ENCODE assay signal across 16 mouse cellular contexts in the genomic region with DNA sequence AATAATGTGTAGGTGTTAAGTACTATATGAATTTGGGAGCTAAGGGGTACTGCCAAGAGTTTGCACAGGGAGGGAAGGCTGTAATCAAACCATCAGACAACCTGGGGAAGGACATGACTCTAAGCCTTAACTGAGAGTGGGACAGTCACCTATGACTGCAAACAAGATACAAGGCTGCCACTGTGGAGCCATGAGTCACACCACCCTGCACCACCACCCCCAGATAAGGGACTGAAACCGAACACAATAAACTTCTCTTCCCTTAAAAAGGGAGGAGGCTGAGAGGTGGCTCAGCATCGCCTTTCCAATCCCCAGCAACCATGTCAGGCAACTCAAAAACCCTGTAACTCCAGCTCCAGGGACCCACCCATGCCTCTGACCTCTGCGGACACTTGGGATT. TPM values are rescaled to one million over a fixed set of nuclear protein-coding genes. Genes with fewer than 3 reads are reported as not detected.
DNase-seq lines count a peak whose midpoint lies in the region; ATAC-seq and TF ChIP-seq lines count a peak whose summit lies in the region.
"Had no signal": no experiment of that assay in that cellular context is flagged by ENCODE, and none has a peak within 500 bp of the region (broad histone marks: within the 10 kb centered on the region; RNA-seq: fewer than 3 reads in every experiment).

No protein-coding gene starts in this region.

- H3K9ac ChIP-seq in forebrain, embryonic 15.5 days (replicated peaks) = no peak overlapping the region
- H3K9ac ChIP-seq in liver, adult 2 months (ENCODE audit: low read depth, low read length) = peak overlapping the region; percentile 46
- H3K9ac ChIP-seq: embryonic facial prominence, embryonic 15.5 days; lung, embryonic 15.5 days; midbrain, embryonic 15.5 days had no signal

- peaks cover 50% of the 10 kb centered on the region for H3K36me3 ChIP-seq in forebrain, embryonic 10.5 days (replicated peaks)
- peaks cover 33% of the 10 kb centered on the region for H3K36me3 ChIP-seq in forebrain, embryonic 15.5 days
- peaks cover 49% of the 10 kb centered on the region for H3K36me3 ChIP-seq in megakaryocyte, embryonic 14.5 days (replicated peaks; ENCODE audit: low read length)
- H3K36me3 ChIP-seq in liver, adult 2 months (ENCODE audit: control insufficient read depth, insufficient read depth, low read length) = peaks cover 20% of the 10 kb centered on the region
- H3K36me3 ChIP-seq in small intestine, adult 2 months (ENCODE audit: control insufficient read depth, insufficient read depth, low read length) = peaks cover 32% of the 10 kb centered on the region

- no peak overlapping the region for H3K27ac ChIP-seq in forebrain, embryonic 10.5 days
- H3K27ac ChIP-seq in forebrain, embryonic 15.5 days (replicated peaks) = no peak overlapping the region
- H3K27ac ChIP-seq in liver, adult 2 months (replicated peaks; ENCODE audit: insufficient read depth, low read depth, low read length) = peak overlapping the region; percentile 95
- peak overlapping the region; percentile 77 for H3K27ac ChIP-seq in small intestine, adult 2 months (ENCODE audit: insufficient read depth, low read depth, low read length)
- H3K27ac ChIP-seq: embryonic facial prominence, embryonic 15.5 days; hindbrain, postnatal 0 days; lung, embryonic 15.5 days; midbrain, embryonic 15.5 days had no signal

- H3K4me1 ChIP-seq in forebrain, embryonic 10.5 days = peaks cover 42% of the 10 kb centered on the region
- peaks cover 42% of the 10 kb centered on the region for H3K4me1 ChIP-seq in forebrain, embryonic 15.5 days
- peaks cover 79% of the 10 kb centered on the region for H3K4me1 ChIP-seq in megakaryocyte, embryonic 14.5 days
- H3K4me1 ChIP-seq in liver, adult 2 months (ENCODE audit: control insufficient read depth, insufficient read depth, low read length) = peaks cover 39% of the 10 kb centered on the region
- peaks cover 28% of the 10 kb centered on the region for H3K4me1 ChIP-seq in small intestine, adult 2 months (ENCODE audit: control insufficient read depth, insufficient read depth, insufficient read length, low read length)

- no peak for ATAC-seq in forebrain, embryonic 15.5 days (replicated peaks)
- ATAC-seq in megakaryocyte, adult 5-6 weeks (ENCODE audit: poor library complexity, severe bottlenecking) = no peak
- ATAC-seq: hindbrain, postnatal 0 days; midbrain, embryonic 15.5 days had no signal

- no peaks in the 10 kb centered on the region for H3K9me3 ChIP-seq in forebrain, embryonic 10.5 days
- H3K9me3 ChIP-seq in forebrain, embryonic 15.5 days = no peaks in the 10 kb centered on the region
- no peaks in the 10 kb centered on the region for H3K9me3 ChIP-seq in megakaryocyte, embryonic 14.5 days
- H3K9me3 ChIP-seq: embryonic facial prominence, embryonic 15.5 days; lung, embryonic 15.5 days; midbrain, embryonic 15.5 days had no signal

- H3K4me2 ChIP-seq in forebrain, embryonic 15.5 days (replicated peaks) = no peak overlapping the region
- H3K4me2 ChIP-seq: embryonic facial prominence, embryonic 15.5 days; lung, embryonic 15.5 days had no signal

- H3K4me3 ChIP-seq in forebrain, embryonic 10.5 days = peak overlapping the region; percentile 14; the same call in 1 of the 2 replicates
- no peak overlapping the region for H3K4me3 ChIP-seq in forebrain, embryonic 15.5 days
- peak overlapping the region; percentile 69 for H3K4me3 ChIP-seq in megakaryocyte, embryonic 14.5 days (replicated peaks)
- no peak overlapping the region for H3K4me3 ChIP-seq in liver, adult 2 months (ENCODE audit: insufficient read depth, low read depth, low read length)
- no peak overlapping the region for H3K4me3 ChIP-seq in small intestine, adult 2 months (ENCODE audit: low read depth, low read length)
- H3K4me3 ChIP-seq: embryonic facial prominence, embryonic 15.5 days; lung, embryonic 15.5 days; midbrain, embryonic 15.5 days had no signal

- no peak for TF ChIP-seq CTCF in liver, adult 2 months (IDR thresholded peaks at IDR 0.05; ENCODE audit: low read depth, low read length)
- no peak for TF ChIP-seq CTCF in small intestine, adult 2 months (IDR thresholded peaks at IDR 0.05; ENCODE audit: extremely low read depth, insufficient read length, insufficient replicate concordance, low read depth, low read length)

- no peak for DNase-seq in forebrain, embryonic 10.5 days (ENCODE audit: extremely low spot score, low spot score)
- peak; percentile 36 for DNase-seq in liver, adult 2 months (ENCODE audit: extremely low read depth, low read depth, low spot score)
- DNase-seq in ovary, postnatal 10 days (ENCODE audit: low spot score) = no peak
- DNase-seq in layer of hippocampus, adult 18-20 months (ENCODE audit: low spot score in 2 of 2) = no peak
- DNase-seq: B cell, adult 2 months; cerebellum, postnatal 36 days; heart, adult 11 months; thymus, adult 18-20 months had no signal

- H3K79me2 ChIP-seq in liver, adult 2 months (ENCODE audit: control insufficient read depth, insufficient read depth, low read length) = peaks cover 27% of the 10 kb centered on the region

- TF ChIP-seq POLR2A in liver, adult 2 months (IDR thresholded peaks at IDR 0.05; ENCODE audit: extremely low read depth, insufficient read depth, low read length) = no peak
- peak; percentile 33; the same call in 1 of the 2 replicates for TF ChIP-seq POLR2A in small intestine, adult 2 months (IDR thresholded peaks at IDR 0.05; ENCODE audit: low read depth, low read length)

- no peaks in the 10 kb centered on the region for H3K27me3 ChIP-seq in forebrain, embryonic 10.5 days (ENCODE audit: poor library complexity, severe bottlenecking)
- H3K27me3 ChIP-seq in forebrain, embryonic 15.5 days = no peaks in the 10 kb centered on the region
- no peaks in the 10 kb centered on the region for H3K27me3 ChIP-seq in megakaryocyte, embryonic 14.5 days (replicated peaks)
- no peaks in the 10 kb centered on the region for H3K27me3 ChIP-seq in liver, adult 2 months (ENCODE audit: control insufficient read depth, insufficient read depth, low read length)
- H3K27me3 ChIP-seq in small intestine, adult 2 months (ENCODE audit: control insufficient read depth, insufficient read depth, low read length) = no peaks in the 10 kb centered on the region
- H3K27me3 ChIP-seq: embryonic facial prominence, embryonic 15.5 days; lung, embryonic 15.5 days; midbrain, embryonic 15.5 days had no signal

- 88% methylated on average over 3 of the region's 3 CpGs for WGBS in forebrain, embryonic 10.5 days
- WGBS in forebrain, embryonic 15.5 days = 88% methylated on average over 3 of the region's 3 CpGs
- WGBS in liver, adult 2 months = 18% methylated on average over 3 of the region's 3 CpGs
- 25% methylated on average over 3 of the region's 3 CpGs for WGBS in small intestine, adult 2 months

RNA-seq across cellular contexts. Expression of a gene that starts 2.6 kb away (rescaled TPM):
- 228 and 249 TPM in 2 replicates for polyA plus RNA-seq in forebrain, embryonic 10.5 days (2016; fragmentation: Nextera tagmentation; extraction: Ambion mirVana)
- 322 and 334 TPM in 2 replicates for polyA plus RNA-seq in forebrain, embryonic 15.5 days (2015; fragmentation: Nextera tagmentation; extraction: Ambion mirVana)
- polyA plus RNA-seq in megakaryocyte, embryonic 14.5 days (2012; ENCODE audit: insufficient read depth, low replicate concordance) = 274 and 631 TPM in 2 replicates
- 254 and 294 TPM in 2 replicates for total RNA-seq in megakaryocyte, adult 5-6 weeks (2015)
- 138 and 158 TPM in 2 replicates for total RNA-seq in megakaryocyte, adult 5-6 weeks (2017)
- total RNA-seq in liver, adult 2 months (2014; rRNA removed) = 931 and 1,175 TPM in 2 replicates
- polyA plus RNA-seq in liver, adult 2 months (2012; rRNA removed) = 441 and 456 TPM in 2 replicates
- 410 and 669 TPM in 2 replicates for polyA plus RNA-seq in small intestine, adult 2 months (2012; rRNA removed)
- total RNA-seq in layer of hippocampus, adult 18-20 months (2021) = 100 to 1,000 TPM; 206 to 215 TPM

RNA-seq across cellular contexts. Expression of a gene that starts 12.7 kb away (rescaled TPM):
- polyA plus RNA-seq in forebrain, embryonic 10.5 days (2016; fragmentation: Nextera tagmentation; extraction: Ambion mirVana) = 218 and 236 TPM in 2 replicates
- 292 and 313 TPM in 2 replicates for polyA plus RNA-seq in forebrain, embryonic 15.5 days (2015; fragmentation: Nextera tagmentation; extraction: Ambion mirVana)
- 118 and 198 TPM in 2 replicates for polyA plus RNA-seq in megakaryocyte, embryonic 14.5 days (2012; ENCODE audit: insufficient read depth, low replicate concordance)
- total RNA-seq in megakaryocyte, adult 5-6 weeks (2015) = 226 and 229 TPM in 2 replicates
- 123 and 170 TPM in 2 replicates for total RNA-seq in megakaryocyte, adult 5-6 weeks (2017)
- 137 and 141 TPM in 2 replicates for total RNA-seq in liver, adult 2 months (2014; rRNA removed)
- 165 and 186 TPM in 2 replicates for polyA plus RNA-seq in liver, adult 2 months (2012; rRNA removed)
- polyA plus RNA-seq in small intestine, adult 2 months (2012; rRNA removed) = 200 and 394 TPM in 2 replicates
- total RNA-seq in layer of hippocampus, adult 18-20 months (2021) = 100 to 1,000 TPM; 149 to 152 TPM

RNA-seq across cellular contexts. Expression of a gene that starts 12.7 kb away (rescaled TPM):
- 3.7 and 4.3 TPM in 2 replicates for polyA plus RNA-seq in forebrain, embryonic 10.5 days (2016; fragmentation: Nextera tagmentation; extraction: Ambion mirVana)
- 1.4 and 1.5 TPM in 2 replicates for polyA plus RNA-seq in forebrain, embryonic 15.5 days (2015; fragmentation: Nextera tagmentation; extraction: Ambion mirVana)
- polyA plus RNA-seq in megakaryocyte, embryonic 14.5 days (2012; ENCODE audit: insufficient read depth, low replicate concordance) = 1.2 and 5.5 TPM in 2 replicates
- total RNA-seq in megakaryocyte, adult 5-6 weeks (2015) = 2.4 and 2.7 TPM in 2 replicates
- 3.5 and 3.7 TPM in 2 replicates for total RNA-seq in megakaryocyte, adult 5-6 weeks (2017)
- 0.09 and 0.54 TPM in 2 replicates for total RNA-seq in liver, adult 2 months (2014; rRNA removed)
- 0.10 and 0.19 TPM in 2 replicates for polyA plus RNA-seq in liver, adult 2 months (2012; rRNA removed)
- polyA plus RNA-seq in small intestine, adult 2 months (2012; rRNA removed) = 0.42 and 0.56 TPM in 2 replicates
- total RNA-seq in layer of hippocampus, adult 18-20 months (2021) = under 1 TPM; 0.25 to 0.52 TPM

RNA-seq across cellular contexts. Expression of a gene that starts 12.8 kb away (rescaled TPM):
- polyA plus RNA-seq in forebrain, embryonic 10.5 days (2016; fragmentation: Nextera tagmentation; extraction: Ambion mirVana) = 20.5 and 20.8 TPM in 2 replicates
- polyA plus RNA-seq in forebrain, embryonic 15.5 days (2015; fragmentation: Nextera tagmentation; extraction: Ambion mirVana) = 23.2 and 23.9 TPM in 2 replicates
- polyA plus RNA-seq in megakaryocyte, embryonic 14.5 days (2012; ENCODE audit: insufficient read depth, low replicate concordance) = 280 and 641 TPM in 2 replicates
- 159 and 162 TPM in 2 replicates for total RNA-seq in megakaryocyte, adult 5-6 weeks (2015)
- total RNA-seq in megakaryocyte, adult 5-6 weeks (2017) = 145 and 160 TPM in 2 replicates
- 29.6 and 30.1 TPM in 2 replicates for total RNA-seq in liver, adult 2 months (2014; rRNA removed)
- polyA plus RNA-seq in liver, adult 2 months (2012; rRNA removed) = 61.9 and 67.0 TPM in 2 replicates
- 83.2 and 196 TPM in 2 replicates for polyA plus RNA-seq in small intestine, adult 2 months (2012; rRNA removed)
- 10 to 100 TPM; 33.5 to 40.5 TPM for total RNA-seq in layer of hippocampus, adult 18-20 months (2021)

RNA-seq across cellular contexts. Expression of a gene that starts 28.6 kb away (rescaled TPM):
- polyA plus RNA-seq in forebrain, embryonic 10.5 days (2016; fragmentation: Nextera tagmentation; extraction: Ambion mirVana) = 3.0 and 3.8 TPM in 2 replicates
- polyA plus RNA-seq in forebrain, embryonic 15.5 days (2015; fragmentation: Nextera tagmentation; extraction: Ambion mirVana) = 1.9 and 2.7 TPM in 2 replicates
- 0.13 TPM in 1 of 2 replicates, not detected in the other for polyA plus RNA-seq in megakaryocyte, embryonic 14.5 days (2012; ENCODE audit: insufficient read depth, low replicate concordance)
- total RNA-seq in megakaryocyte, adult 5-6 weeks (2015) = 0.39 TPM in 1 of 2 replicates, not detected in the other
- total RNA-seq in megakaryocyte, adult 5-6 weeks (2017) = 0.37 TPM in 1 of 2 replicates, not detected in the other
- 83.3 and 105 TPM in 2 replicates for total RNA-seq in liver, adult 2 months (2014; rRNA removed)
- 316 and 337 TPM in 2 replicates for polyA plus RNA-seq in liver, adult 2 months (2012; rRNA removed)
- 18.5 and 67.5 TPM in 2 replicates for polyA plus RNA-seq in small intestine, adult 2 months (2012; rRNA removed)
- 10 to 100 TPM; 57.5 to 64.1 TPM for total RNA-seq in layer of hippocampus, adult 18-20 months (2021)

Comparison
In these comparisons a context has a peak if more than half of its experiments do, and no peak if none do; other contexts are left out.
1. H3K4me3 ChIP-seq: peak in forebrain, embryonic 10.5 days (single experiment) and megakaryocyte, embryonic 14.5 days (single experiment); none in forebrain, embryonic 15.5 days (single experiment), liver, adult 2 months (single experiment) and small intestine, adult 2 months (single experiment).
2. H3K27ac ChIP-seq: peak in liver, adult 2 months (single experiment) and small intestine, adult 2 months (single experiment); none in forebrain, embryonic 10.5 days (single experiment) and forebrain, embryonic 15.5 days (single experiment).